Mouse (Mus musculus): ENCODE measurements around the gene Nell1. TPM values are rescaled to one million over a fixed set of nuclear protein-coding genes. Genes with fewer than 3 reads are reported as not detected.
"Not testable (repeated sequence)": the region's sequence is repeated elsewhere in the genome, so short reads cannot be mapped to it uniquely, and the experiment has no call there.

The Nell1 gene
- 0.11 and 0.35 TPM in 2 replicates for polyA plus RNA-seq (2016; fragmentation: Nextera tagmentation; extraction: Ambion mirVana)

GRCm38 (mm10) chr7:49974841-49975440, at the start of gene Nell1:
TSS of gene Nell1 (plus strand) at chr7:49974864.
- 0 out of 2 replicates have a peak within 1 kb of the TSS, but pooled peaks have one; percentile 40 for H3K27ac ChIP-seq
- H3K4me3 ChIP-seq = peak within 1 kb of the TSS; percentile 70
- H3K36me3 ChIP-seq (replicated peaks) = no peaks in the 10 kb centered on the region
- DNase-seq (ENCODE audit: extremely low spot score, low spot score) = peak; percentile 58
- H3K27me3 ChIP-seq (ENCODE audit: poor library complexity, severe bottlenecking) = peaks cover 91% of the 10 kb centered on the region
- peaks cover 23% of the 10 kb centered on the region for H3K4me1 ChIP-seq
- WGBS = under 1% methylated on average over 52 of the region's 52 CpGs
- 0 out of 2 replicates have a peak, but pooled peaks cover 2% of the 10 kb centered on the region for H3K9me3 ChIP-seq

GRCm38 (mm10) chr7:49928571-49928970, 46.1 kb upstream of the Nell1 start:
- H3K27me3 ChIP-seq (ENCODE audit: poor library complexity, severe bottlenecking) = peaks cover 88% of the 10 kb centered on the region
- no peaks in the 10 kb centered on the region for H3K36me3 ChIP-seq (replicated peaks)
- peaks cover 10% of the 10 kb centered on the region for H3K4me1 ChIP-seq
- no peak for DNase-seq (ENCODE audit: extremely low spot score, low spot score)
- no peaks in the 10 kb centered on the region for H3K9me3 ChIP-seq
- no peak overlapping the region for H3K27ac ChIP-seq
- no peak overlapping the region for H3K4me3 ChIP-seq
- 73% methylated on average over 3 of the region's 3 CpGs for WGBS

GRCm38 (mm10) chr7:49929999-49930398, 44.7 kb upstream of the Nell1 start:
- H3K4me3 ChIP-seq = no peak overlapping the region
- DNase-seq (ENCODE audit: extremely low spot score, low spot score) = no peak
- WGBS = 61% methylated on average over 4 of the region's 4 CpGs

GRCm38 (mm10) chr7:49933386-49934115, 41.1 kb upstream of the Nell1 start:
- H3K9me3 ChIP-seq; H3K27ac ChIP-seq; H3K4me3 ChIP-seq; DNase-seq (ENCODE audit: extremely low spot score, low spot score); H3K36me3 ChIP-seq (replicated peaks): not testable (repeated sequence)
- Histone ChIP-seq H3K4me1 (peaks cover 10% of the 10 kb centered on the region), H3K27me3 (ENCODE audit: poor library complexity, severe bottlenecking) (peaks cover 41% of the 10 kb centered on the region)
- WGBS = 86% methylated on average over 14 of the region's 14 CpGs

More at GRCm38 (mm10) chr7:49929999-49930398, 44.7 kb upstream of the Nell1 start:
- Histone ChIP-seq H3K27ac (no peak overlapping the region), H3K9me3 (no peaks in the 10 kb centered on the region), H3K27me3 (ENCODE audit: poor library complexity, severe bottlenecking) (peaks cover 76% of the 10 kb centered on the region), H3K36me3 (replicated peaks) (no peaks in the 10 kb centered on the region), H3K4me1 (peaks cover 10% of the 10 kb centered on the region)

- Histone ChIP-seq H3K4me3 (no peak overlapping the region), H3K4me1 (peaks cover 4% of the 10 kb centered on the region; the same call in 1 of the 2 replicates), H3K9me3 (no peaks in the 10 kb centered on the region), H3K27me3 (ENCODE audit: poor library complexity, severe bottlenecking) (peaks cover 14% of the 10 kb centered on the region), H3K27ac (no peak overlapping the region), H3K36me3 (replicated peaks) (no peaks in the 10 kb centered on the region)
- WGBS = 89% methylated on average over 3 of the region's 3 CpGs
- DNase-seq (ENCODE audit: extremely low spot score, low spot score) = no peak
Observed at GRCm38 (mm10) chr7:49936821-49937220, 37.8 kb upstream of the Nell1 start.

GRCm38 (mm10) chr7:49942023-49942422, 32.6 kb upstream of the Nell1 start:
- 51% methylated on average over 3 of the region's 3 CpGs for WGBS
- Histone ChIP-seq H3K27ac (no peak overlapping the region), H3K4me3 (no peak overlapping the region), H3K4me1 (peaks cover 11% of the 10 kb centered on the region), H3K9me3 (no peaks in the 10 kb centered on the region), H3K27me3 (ENCODE audit: poor library complexity, severe bottlenecking) (no peaks in the 10 kb centered on the region), H3K36me3 (replicated peaks) (no peaks in the 10 kb centered on the region)
- no peak for DNase-seq (ENCODE audit: extremely low spot score, low spot score)

GRCm38 (mm10) chr7:49942490-49942889, 32.2 kb upstream of the Nell1 start:
- H3K4me3 ChIP-seq = no peak overlapping the region
- no peak overlapping the region for H3K27ac ChIP-seq
- no peak for DNase-seq (ENCODE audit: extremely low spot score, low spot score)
- H3K36me3 ChIP-seq (replicated peaks) = no peaks in the 10 kb centered on the region
- H3K27me3 ChIP-seq (ENCODE audit: poor library complexity, severe bottlenecking) = no peaks in the 10 kb centered on the region
- H3K4me1 ChIP-seq = peaks cover 11% of the 10 kb centered on the region
- WGBS = 68% methylated on average over 5 of the region's 5 CpGs
- no peaks in the 10 kb centered on the region for H3K9me3 ChIP-seq

GRCm38 (mm10) chr7:49946691-49947090, 28.0 kb upstream of the Nell1 start:
- Histone ChIP-seq H3K36me3 (replicated peaks) (no peaks in the 10 kb centered on the region), H3K4me1 (peaks cover 17% of the 10 kb centered on the region), H3K9me3 (no peaks in the 10 kb centered on the region), H3K27me3 (ENCODE audit: poor library complexity, severe bottlenecking) (no peaks in the 10 kb centered on the region), H3K4me3 (no peak overlapping the region), H3K27ac (no peak overlapping the region)
- DNase-seq (ENCODE audit: extremely low spot score, low spot score) = no peak
- 93% methylated on average over 9 of the region's 9 CpGs for WGBS

GRCm38 (mm10) chr7:49953546-49954181, 21.0 kb upstream of the Nell1 start:
- no peaks in the 10 kb centered on the region for H3K27me3 ChIP-seq (ENCODE audit: poor library complexity, severe bottlenecking)
- no peak overlapping the region for H3K27ac ChIP-seq
- H3K36me3 ChIP-seq (replicated peaks) = no peaks in the 10 kb centered on the region
- no peak for DNase-seq (ENCODE audit: extremely low spot score, low spot score)
- H3K4me1 ChIP-seq = peaks cover 5% of the 10 kb centered on the region; the same call in 1 of the 2 replicates
- no peaks in the 10 kb centered on the region for H3K9me3 ChIP-seq
- no peak overlapping the region for H3K4me3 ChIP-seq
- WGBS = 59% methylated on average over 4 of the region's 4 CpGs

GRCm38 (mm10) chr7:49954834-49955233, 19.8 kb upstream of the Nell1 start:
- no peak overlapping the region for H3K4me3 ChIP-seq
- no peak overlapping the region for H3K27ac ChIP-seq
- no peaks in the 10 kb centered on the region for H3K36me3 ChIP-seq (replicated peaks)
- no peaks in the 10 kb centered on the region for H3K9me3 ChIP-seq
- 0 out of 2 replicates have a peak, but pooled peaks cover under 1% of the 10 kb centered on the region for H3K4me1 ChIP-seq
- WGBS = 86% methylated on average over 7 of the region's 7 CpGs
- DNase-seq (ENCODE audit: extremely low spot score, low spot score) = no peak
- no peaks in the 10 kb centered on the region for H3K27me3 ChIP-seq (ENCODE audit: poor library complexity, severe bottlenecking)

GRCm38 (mm10) chr7:49957142-49957541, 17.5 kb upstream of the Nell1 start:
- Histone ChIP-seq H3K27me3 (ENCODE audit: poor library complexity, severe bottlenecking) (no peaks in the 10 kb centered on the region), H3K4me1 (no peaks in the 10 kb centered on the region), H3K4me3 (no peak overlapping the region), H3K27ac (no peak overlapping the region), H3K36me3 (replicated peaks) (no peaks in the 10 kb centered on the region), H3K9me3 (no peaks in the 10 kb centered on the region)
- no peak for DNase-seq (ENCODE audit: extremely low spot score, low spot score)
- WGBS = 89% methylated on average over 3 of the region's 3 CpGs

GRCm38 (mm10) chr7:49963764-49964163, 10.9 kb upstream of the Nell1 start:
- no peaks in the 10 kb centered on the region for H3K4me1 ChIP-seq
- H3K4me3 ChIP-seq = no peak overlapping the region
- no peak overlapping the region for H3K27ac ChIP-seq
- DNase-seq (ENCODE audit: extremely low spot score, low spot score) = no peak
- H3K9me3 ChIP-seq = no peaks in the 10 kb centered on the region
- WGBS = 92% methylated on average over 2 of the region's 2 CpGs
- H3K36me3 ChIP-seq (replicated peaks) = no peaks in the 10 kb centered on the region
- no peaks in the 10 kb centered on the region for H3K27me3 ChIP-seq (ENCODE audit: poor library complexity, severe bottlenecking)

GRCm38 (mm10) chr7:49969516-49969915, 5.1 kb upstream of the Nell1 start:
- DNase-seq (ENCODE audit: extremely low spot score, low spot score) = no peak
- peaks cover 1% of the 10 kb centered on the region for H3K4me1 ChIP-seq
- 53% methylated on average over 4 of the region's 4 CpGs for WGBS
- no peaks in the 10 kb centered on the region for H3K9me3 ChIP-seq
- no peaks in the 10 kb centered on the region for H3K36me3 ChIP-seq (replicated peaks)
- peaks cover 37% of the 10 kb centered on the region for H3K27me3 ChIP-seq (ENCODE audit: poor library complexity, severe bottlenecking)
- H3K4me3 ChIP-seq = no peak overlapping the region
- no peak overlapping the region for H3K27ac ChIP-seq
